Mouse (Mus musculus) heart, postnatal 25 days (tissue): ENCODE measurements around the gene Kirrel2. TPM values are rescaled to one million over a fixed set of nuclear protein-coding genes. Genes with fewer than 3 reads are reported as not detected.
A peak's percentile ranks its signal among the peaks of the same experiment; 100 is the strongest.

ENCODE experiments used
- DNase-seq: peaks from one replicate; pipeline ENCODE4 v3.0.0; 2022; ENCODE audit warnings: low spot score
- intact Hi-C: fragments of 180-260 bp; cut with DNase I; formaldehyde crosslinking; loops from one replicate; pipeline ENCODE4 v1.15.1; 2025
- total RNA-seq, 2 experiments: library from RNA; stranded (reverse); gene quantifications; 2 replicates each; pipeline ENCODE4 v1.2.3; 2021

The Kirrel2 gene
- total RNA-seq, 2 experiments from 2014 or later = not detected

DNA sequence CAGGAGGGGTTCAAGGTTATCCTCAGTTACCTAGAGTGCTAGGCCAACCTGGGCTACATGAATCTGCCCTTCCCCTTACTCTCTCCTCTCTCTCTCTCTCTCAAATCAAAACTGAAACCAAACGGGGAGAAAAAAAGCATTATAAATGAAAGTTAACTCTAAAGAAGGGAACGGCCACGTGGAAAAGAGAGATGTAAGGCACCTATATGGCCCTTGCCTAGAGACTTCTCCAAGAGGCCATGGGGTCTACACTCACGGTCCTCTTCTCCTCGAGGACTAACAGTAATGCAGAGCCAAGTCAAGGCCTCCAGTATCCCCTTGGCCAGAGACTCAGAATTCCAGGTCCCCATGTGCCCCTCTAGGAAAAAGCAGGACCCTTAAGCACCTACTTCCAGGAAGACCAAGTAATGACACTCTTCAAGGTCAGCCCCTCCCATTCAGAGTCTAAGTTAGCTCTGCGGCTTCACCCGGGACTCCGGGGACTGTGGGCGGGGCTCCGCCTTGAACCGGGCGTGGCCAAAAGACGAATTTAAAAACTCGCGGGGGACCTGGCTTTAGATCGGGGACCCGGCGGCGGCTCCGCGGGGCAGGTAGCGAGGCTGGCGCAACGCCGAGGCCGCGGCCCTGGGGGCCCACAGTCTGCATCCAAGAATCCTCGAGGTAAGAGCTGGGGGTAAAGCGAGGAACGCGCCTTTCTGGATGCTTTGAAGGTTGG is 36.2 kb downstream of the Kirrel2 start, which contains the start of gene Nfkbid:
Gene Nfkbid, plus strand, starts transcription at position 558 of the 715 bp plus-strand sequence.
- intact Hi-C loops = no loop called here
- peak; percentile 30 for DNase-seq

DNA sequence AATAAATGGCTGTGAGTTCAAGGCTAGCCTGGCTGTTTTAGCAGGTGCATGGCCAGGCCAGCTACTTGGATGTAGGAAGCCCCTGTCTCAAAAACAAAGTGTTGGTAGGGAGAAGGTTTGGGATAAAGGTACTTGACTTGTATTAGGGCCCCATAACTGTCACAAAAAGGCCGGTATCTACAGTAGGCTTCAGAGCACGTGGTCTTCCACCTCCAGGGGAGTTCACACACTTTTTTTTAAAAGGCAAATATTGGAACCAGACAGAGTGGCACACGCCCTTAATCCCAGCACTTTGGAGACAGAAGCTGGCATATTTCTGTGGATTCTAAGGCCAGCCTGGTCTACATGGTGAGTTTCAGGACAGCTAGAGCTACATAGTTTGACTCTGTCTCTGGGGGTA is 36.8 kb downstream of the Kirrel2 start:
- DNase-seq = no peak
- intact Hi-C loops = no loop called here

DNA sequence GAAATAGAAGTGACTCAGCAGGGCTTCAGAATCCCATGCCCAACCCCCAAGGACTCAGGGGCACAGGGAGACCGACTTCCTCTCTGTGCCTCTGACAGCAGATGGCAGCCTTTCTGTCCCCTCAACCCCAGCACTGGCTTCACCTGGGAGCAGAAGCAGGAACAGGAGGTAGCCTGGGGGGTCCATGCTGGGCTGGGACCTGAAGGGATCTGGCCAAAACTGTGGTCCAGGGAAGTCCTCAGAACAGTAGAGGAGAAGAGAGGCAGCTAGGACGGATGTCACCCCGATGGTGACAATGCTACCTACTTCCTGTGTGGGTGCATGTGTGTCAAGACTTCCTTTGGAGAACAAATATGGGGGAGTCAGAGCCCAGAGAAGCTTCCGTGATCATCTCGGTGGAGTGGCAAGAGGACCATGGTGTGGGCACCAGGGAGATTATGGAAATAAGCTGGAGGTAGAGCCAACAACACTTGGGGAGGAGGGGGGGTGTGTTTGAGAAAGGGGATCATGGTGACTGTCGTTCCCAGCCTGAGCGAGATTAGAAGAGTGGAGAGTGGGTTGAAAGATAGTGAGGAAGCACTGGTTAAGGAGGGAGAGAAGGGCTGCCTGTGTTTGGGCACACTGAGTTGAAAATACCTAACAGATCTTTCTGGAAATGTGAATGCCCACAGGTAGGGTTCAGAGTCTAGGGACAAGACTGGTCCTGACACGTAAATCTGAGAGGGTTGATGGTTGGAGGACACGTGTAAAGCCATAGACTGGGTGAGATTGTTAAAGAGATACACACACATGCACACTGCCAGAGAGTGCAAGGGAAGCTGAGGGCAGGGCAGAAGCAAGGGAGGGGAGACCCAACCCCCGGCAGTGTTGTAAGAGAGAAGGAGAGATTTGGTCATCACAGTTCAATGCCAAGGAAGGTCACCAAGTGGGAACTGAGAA is 37.7 kb downstream of the Kirrel2 start, which contains the start of gene Hcst:
Gene Hcst, minus strand, starts transcription at position 294 of the 939 bp plus-strand sequence.
- DNase-seq = no peak

DNA sequence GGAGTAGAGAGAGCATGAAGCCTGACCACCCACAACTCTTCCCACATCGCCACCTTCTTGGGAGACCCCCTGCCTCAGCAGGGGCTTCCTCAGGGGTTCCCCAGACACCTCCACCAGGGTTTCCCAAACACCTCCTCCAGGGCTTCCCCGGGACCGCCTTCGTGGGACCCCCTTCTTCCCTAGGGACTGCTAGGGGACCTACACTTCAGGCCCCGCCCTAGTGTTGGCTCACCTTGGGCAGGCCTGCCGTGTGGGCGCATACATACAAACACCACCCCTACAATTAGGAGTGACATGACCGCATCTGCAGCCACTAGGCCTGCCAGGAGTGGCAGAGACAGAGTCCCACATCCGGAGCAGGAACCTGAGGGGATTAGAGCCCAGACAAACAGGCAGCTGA is 39.6 kb downstream of the Kirrel2 start:
- intact Hi-C loops = no loop called here
- no peak for DNase-seq

More for the DNA sequence above, 37.7 kb downstream of the Kirrel2 start, which contains the start of gene Hcst:
- intact Hi-C loops = no loop called here

DNA sequence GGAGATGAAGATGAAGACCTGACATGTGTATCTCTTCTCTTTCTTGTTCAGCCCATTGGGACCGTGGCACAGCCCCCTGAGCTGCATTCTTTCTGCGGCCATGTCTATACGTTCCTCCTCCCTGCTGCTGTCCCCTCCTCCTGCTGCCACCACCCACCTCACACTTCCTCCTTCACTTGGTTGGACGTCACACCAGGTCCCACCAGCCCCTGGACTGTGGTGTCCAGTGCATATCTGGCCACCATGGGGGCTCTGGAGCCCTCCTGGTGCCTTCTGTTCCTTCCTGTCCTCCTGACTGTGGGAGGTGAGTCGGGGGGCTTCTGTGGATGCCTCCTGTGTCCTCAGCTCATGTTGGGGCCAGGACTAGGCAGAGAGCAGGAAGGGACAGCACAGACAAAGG is 43.9 kb downstream of the Kirrel2 start, which contains the start of gene Tyrobp:
Gene Tyrobp, plus strand, starts transcription at position 165 of the 400 bp plus-strand sequence.
- DNase-seq = peak; percentile 26
- intact Hi-C loops = no loop called here

DNA sequence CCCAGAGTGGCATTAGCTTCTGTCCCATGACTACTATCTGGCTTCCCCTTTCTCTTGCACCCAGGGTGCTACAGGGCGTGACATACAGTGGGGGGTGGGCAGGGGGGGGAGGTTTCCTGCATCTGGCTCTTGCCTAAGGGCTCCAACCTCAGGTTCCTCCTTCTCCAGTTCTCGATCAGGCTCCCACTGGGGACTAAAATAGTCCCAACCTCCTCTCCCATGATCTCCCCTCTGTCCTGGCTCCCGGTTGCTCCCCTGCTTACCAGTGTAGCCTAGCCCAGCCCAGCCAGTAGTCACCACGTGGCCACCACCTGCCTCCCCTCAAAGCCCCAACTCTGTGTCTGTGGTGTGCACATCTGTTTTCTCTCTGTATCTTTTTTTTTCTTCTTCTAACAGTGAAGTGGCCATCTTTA is 44.7 kb downstream of the Kirrel2 start:
- intact Hi-C loops = no loop called here
- no peak for DNase-seq

DNA sequence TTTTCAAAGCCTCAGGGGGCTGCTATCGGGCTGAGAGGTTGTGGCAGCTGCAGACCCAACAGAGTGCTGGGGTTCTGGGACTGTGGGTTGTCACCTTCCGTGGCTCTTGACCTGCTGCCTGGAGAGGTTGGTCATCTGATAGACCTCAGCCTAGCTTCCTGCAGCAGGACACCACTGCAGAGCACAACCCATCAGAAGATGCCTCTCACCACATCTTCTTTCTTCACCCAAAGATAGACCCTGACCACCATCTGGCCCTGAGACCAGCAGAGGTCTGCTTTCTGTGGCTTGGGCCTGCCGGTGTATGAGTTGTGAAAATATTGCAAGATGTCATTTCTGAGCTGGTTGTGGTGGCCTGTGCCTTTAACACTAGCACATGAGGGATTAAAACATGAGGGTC is 46.5 kb downstream of the Kirrel2 start:
- DNase-seq = no peak
- intact Hi-C loops = no loop called here

DNA sequence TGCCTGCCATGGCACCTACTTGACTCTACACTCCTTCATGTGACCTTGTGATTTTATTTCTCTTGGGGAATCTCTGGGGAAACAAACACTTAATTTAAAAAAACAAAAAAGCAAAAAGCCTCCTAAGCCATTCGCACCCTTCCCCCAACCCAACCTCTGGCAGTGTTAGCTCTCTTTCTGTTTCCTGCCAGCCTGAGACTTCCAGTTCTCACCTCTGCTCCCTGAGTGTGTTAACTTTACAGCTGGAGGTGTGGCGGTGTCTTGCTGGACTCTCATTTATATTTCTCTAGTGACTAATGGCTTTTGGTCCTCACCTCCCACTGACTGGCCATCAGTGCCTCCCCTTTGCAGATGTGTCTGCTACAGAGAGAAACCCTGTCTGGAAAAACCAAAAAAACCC is 47.7 kb downstream of the Kirrel2 start:
- intact Hi-C loops = no loop called here
- DNase-seq = no peak

DNA sequence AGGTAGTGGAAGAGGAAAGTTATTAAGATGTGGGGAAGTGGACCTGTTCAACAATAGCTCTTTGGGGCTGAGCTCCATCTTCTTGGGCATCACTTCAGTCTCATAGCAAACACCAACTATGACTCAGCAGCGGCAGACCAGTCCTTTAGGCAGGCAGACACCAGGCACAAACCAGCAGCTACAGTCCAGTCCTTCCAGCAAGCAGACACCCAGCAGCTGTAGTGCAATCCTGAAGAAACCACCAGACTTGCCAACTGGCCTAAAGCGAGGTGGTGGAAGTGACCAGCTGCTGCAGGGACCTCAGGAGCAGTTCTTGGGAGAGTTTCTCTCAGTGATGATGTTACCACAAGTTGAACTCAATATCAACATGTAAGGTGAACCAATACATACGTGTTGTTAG is 48.9 kb downstream of the Kirrel2 start:
- DNase-seq = no peak
- intact Hi-C loops = no loop called here

DNA sequence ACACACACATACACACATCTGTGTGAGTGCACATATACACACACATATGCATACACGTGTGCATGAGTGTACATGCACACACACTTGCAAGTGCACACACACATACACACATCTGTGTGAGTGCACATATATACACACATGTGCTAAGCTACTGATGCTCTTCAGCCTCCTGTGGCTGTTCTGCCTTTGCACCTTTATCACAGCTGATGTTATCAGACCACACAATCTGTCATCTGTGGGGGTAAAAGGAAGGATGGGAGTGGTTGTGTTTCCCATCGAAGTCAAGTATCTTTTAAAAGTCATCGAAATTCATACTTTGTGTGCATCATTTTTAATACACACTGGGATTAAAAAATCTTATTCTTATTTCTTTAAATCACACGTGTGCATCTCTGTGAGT is 55.1 kb downstream of the Kirrel2 start:
- DNase-seq = no peak
- intact Hi-C loops = no loop called here

DNA sequence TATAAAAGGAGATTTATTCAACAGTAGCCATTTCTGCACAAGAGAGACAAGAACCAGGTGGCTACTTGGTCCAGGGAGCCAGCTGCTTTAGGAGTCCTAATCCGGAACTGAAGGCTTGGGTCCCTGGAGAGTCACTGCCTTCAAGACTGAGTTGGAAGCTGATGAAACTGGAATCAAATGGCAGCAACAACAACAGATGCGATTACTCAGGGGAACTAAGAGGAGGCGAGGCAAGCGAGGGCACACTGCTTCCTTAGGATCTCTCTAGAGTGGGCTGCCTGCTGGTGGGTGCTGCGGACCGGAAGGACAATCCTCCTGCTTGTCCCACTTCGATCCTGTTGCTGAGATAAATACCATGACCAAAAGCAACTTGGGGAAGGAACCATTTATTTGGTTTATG is 57.8 kb downstream of the Kirrel2 start:
- no peak for DNase-seq
- intact Hi-C loops = no loop called here

Other genes with a start within 250 kb of the Kirrel2 start
- 10 to 100 TPM; 54.6 to 56.6 TPM for gene Polr2i, start 225.7 kb downstream of the Kirrel2 start, total RNA-seq
- 10 to 100 TPM; 54.1 to 56.7 TPM for gene Tbcb, start 225.4 kb downstream of the Kirrel2 start, total RNA-seq
- gene Ovol3, start 222.0 kb downstream of the Kirrel2 start, total RNA-seq = not detected
- gene Thap8, start 177.6 kb downstream of the Kirrel2 start, total RNA-seq = not detected
- gene Wdr62, start 177.3 kb downstream of the Kirrel2 start, total RNA-seq = 1 to 10 TPM; 1.1 to 1.8 TPM
- 1 to 10 TPM; 7.0 to 7.7 TPM for gene Clip3, start 166.0 kb downstream of the Kirrel2 start, total RNA-seq
- gene Alkbh6, start 149.0 kb downstream of the Kirrel2 start, total RNA-seq = 10 to 100 TPM; 23.1 to 24.6 TPM
- 1 to 10 TPM in 1 of 2 experiments, under 1 TPM in 1; 0.65 to 1.3 TPM for gene Syne4, start 142.9 kb downstream of the Kirrel2 start, total RNA-seq
- gene E130208F15Rik, start 135.9 kb downstream of the Kirrel2 start, total RNA-seq = under 1 TPM; 0.45 to 0.99 TPM
- gene Sdhaf1, start 133.8 kb downstream of the Kirrel2 start, total RNA-seq = 10 to 100 TPM; 12.1 to 12.3 TPM
- gene Lrfn3, start 94.9 kb downstream of the Kirrel2 start, total RNA-seq = 1 to 10 TPM in 1 of 2 experiments, under 1 TPM in 1; 0.95 to 1.3 TPM
- 10 to 100 TPM; 17.7 to 18.4 TPM for gene Tyrobp, start 43.9 kb downstream of the Kirrel2 start, total RNA-seq
- gene Hcst, start 37.8 kb downstream of the Kirrel2 start, total RNA-seq = not detected
- under 1 TPM; 0.20 to 0.47 TPM for gene Nfkbid, start 36.0 kb downstream of the Kirrel2 start, total RNA-seq
- 1 to 10 TPM; 3.5 TPM for gene Aplp1, start 12.2 kb downstream of the Kirrel2 start, total RNA-seq
- not detected for gene Nphs1, start 625 bp upstream of the Kirrel2 start, total RNA-seq
- gene Prodh2, start 35.9 kb upstream of the Kirrel2 start, total RNA-seq = not detected
- gene Arhgap33, start 77.4 kb upstream of the Kirrel2 start, total RNA-seq = 1 to 10 TPM in 1 of 2 experiments, under 1 TPM in 1; 0.81 to 1.1 TPM
- gene Hspb6, start 94.5 kb upstream of the Kirrel2 start, total RNA-seq = 100 to 1,000 TPM; 720 to 731 TPM
- gene Proser3, start 94.6 kb upstream of the Kirrel2 start, total RNA-seq = 1 to 10 TPM; 4.5 to 4.7 TPM
- 10 to 100 TPM; 15.1 to 15.5 TPM for gene Lin37, start 102.1 kb upstream of the Kirrel2 start, total RNA-seq
- gene U2af1l4, start 105.6 kb upstream of the Kirrel2 start, total RNA-seq = 10 to 100 TPM; 63.7 to 66.4 TPM
- gene Gm49396, start 105.7 kb upstream of the Kirrel2 start, total RNA-seq = 1 to 10 TPM; 1.4 to 1.9 TPM
- gene Psenen, start 105.9 kb upstream of the Kirrel2 start, total RNA-seq = 10 to 100 TPM; 61.2 to 70.3 TPM
- gene Igflr1, start 107.7 kb upstream of the Kirrel2 start, total RNA-seq = 1 to 10 TPM; 1.3 to 1.6 TPM
- 10 to 100 TPM; 17.5 to 22.7 TPM for gene Kmt2b, start 131.0 kb upstream of the Kirrel2 start, total RNA-seq
- gene Zbtb32, start 141.2 kb upstream of the Kirrel2 start, total RNA-seq = not detected
- under 1 TPM in 1 of 2 experiments, not detected in 1; 0.52 TPM for gene Upk1a, start 155.2 kb upstream of the Kirrel2 start, total RNA-seq
- 1,000 to 10,000 TPM; 4,579 to 4,828 TPM for gene Cox6b1, start 168.5 kb upstream of the Kirrel2 start, total RNA-seq
- gene Etv2, start 178.2 kb upstream of the Kirrel2 start, total RNA-seq = not detected
- 10 to 100 TPM; 49.9 to 53.9 TPM for gene Rbm42, start 192.6 kb upstream of the Kirrel2 start, total RNA-seq
- 1 to 10 TPM; 4.3 TPM for gene Haus5, start 207.3 kb upstream of the Kirrel2 start, total RNA-seq
- gene Pmis2, start 213.9 kb upstream of the Kirrel2 start, total RNA-seq = under 1 TPM in 1 of 2 experiments, not detected in 1; 0.65 TPM
- not detected for gene 2200002J24Rik, start 241.2 kb upstream of the Kirrel2 start, total RNA-seq